Mouse (Mus musculus): Measurements from ENCODE around the gene Usf2. TPM values are rescaled to one million over a fixed set of nuclear protein-coding genes. Genes with fewer than 3 reads are reported as not detected.
"Not testable (repeated sequence)": the region's sequence is repeated elsewhere in the genome, so short reads cannot be mapped to it uniquely, and the experiment has no call there.

Usf2 gene
- total and polyA plus RNA-seq, 3 experiments: 42.0 to 103 (median 47.0) TPM

DNA sequence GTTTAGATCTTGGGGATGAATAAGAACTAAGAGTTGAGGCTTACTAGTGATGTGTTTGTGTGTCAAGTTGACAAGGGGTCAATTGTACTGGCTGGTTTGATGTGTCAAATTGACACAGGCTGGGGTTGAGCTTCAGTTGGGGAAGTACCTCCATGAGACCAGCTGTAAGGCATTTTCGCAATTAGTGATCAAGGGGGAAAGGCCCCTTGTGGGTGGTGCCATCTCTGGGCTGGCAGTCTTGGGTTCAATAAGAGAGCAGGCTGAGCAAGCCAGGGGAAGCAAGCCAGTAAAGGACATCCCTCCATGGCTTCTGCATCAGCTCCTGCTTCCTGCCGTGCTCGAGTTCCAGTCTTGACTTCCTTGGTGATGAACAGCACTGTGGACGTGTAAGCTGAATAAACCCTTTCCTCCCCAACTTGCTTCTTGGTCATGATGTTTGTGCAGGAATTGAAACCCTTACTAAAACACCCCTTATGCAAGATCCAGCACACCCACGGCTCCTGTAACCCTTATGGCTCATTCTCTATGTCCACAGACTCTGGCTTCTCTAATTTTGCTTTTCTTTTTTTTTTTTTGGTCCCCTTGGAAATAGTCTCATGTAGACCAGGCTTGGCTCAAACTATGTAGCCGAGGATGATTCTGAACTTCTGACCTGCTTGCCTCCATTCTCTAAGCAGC, 21.0 kb downstream of the Usf2 start:
- H3K79me2 ChIP-seq (replicated peaks; ENCODE audit: control insufficient read depth, extremely low read depth, insufficient read depth, poor library complexity, severe bottlenecking); H3K27me3 ChIP-seq (replicated peaks); H3K36me3 ChIP-seq (replicated peaks in 1 of 2; ENCODE audit: control insufficient read depth in 1 of 2, insufficient read depth in 1 of 2, low read length in 1 of 2); in situ Hi-C loops (cut with MboI; ENCODE audit: low pct_ligation_motif_present, low pct_unique_long_range_greater_than_20kb, low sequenced_read_pairs); dilution Hi-C loops (cut with MboI; ENCODE audit: extremely low pct_ligation_motif_present, extremely low pct_unique_long_range_greater_than_20kb, low sequenced_read_pairs); H3K27ac ChIP-seq (ENCODE audit: insufficient read depth, low read depth); H3K9me3 ChIP-seq (replicated peaks; ENCODE audit: low read length): not testable (repeated sequence)
- peak; percentile 77 for DNase-seq (ENCODE audit: extremely low read depth)
- Histone ChIP-seq H3K4me2 (ENCODE audit: insufficient read depth, low read depth, poor library complexity, severe bottlenecking) (peak overlapping the region; percentile 88), H3K4me1 (ENCODE audit: control insufficient read depth in 1 of 2, insufficient read depth in 2 of 2) (peaks cover 11 to 17% of the 10 kb centered on the region in 2 experiments), H3K4me3 (replicated peaks in 1 of 3; ENCODE audit: low read depth in 2 of 3, low read length in 2 of 3, poor library complexity in 1 of 3) (peak overlapping the region; percentile 26 to 46 (median 41)), H3K9ac (ENCODE audit: insufficient read depth, low read depth) (peak overlapping the region; percentile 42; the same call in 1 of the 2 replicates)
- TF ChIP-seq EP300 (IDR thresholded peaks at IDR 0.05; ENCODE audit: low read length): peak; percentile 52; the same call in 1 of the 2 replicates
- peak; percentile 61 for TF ChIP-seq ETS1 (conservative IDR thresholded peaks at IDR 0.05; ENCODE audit: low read depth, low read length)
- TF ChIP-seq TCF12 (IDR thresholded peaks at IDR 0.05; ENCODE audit: low read depth, low read length): peak; percentile 57; the same call in 1 of the 2 replicates
- TF ChIP-seq TBP (conservative IDR thresholded peaks at IDR 0.05; ENCODE audit: low read depth, low read length): 0 out of 2 replicates have a peak, but pooled peaks have one; percentile 39

DNA sequence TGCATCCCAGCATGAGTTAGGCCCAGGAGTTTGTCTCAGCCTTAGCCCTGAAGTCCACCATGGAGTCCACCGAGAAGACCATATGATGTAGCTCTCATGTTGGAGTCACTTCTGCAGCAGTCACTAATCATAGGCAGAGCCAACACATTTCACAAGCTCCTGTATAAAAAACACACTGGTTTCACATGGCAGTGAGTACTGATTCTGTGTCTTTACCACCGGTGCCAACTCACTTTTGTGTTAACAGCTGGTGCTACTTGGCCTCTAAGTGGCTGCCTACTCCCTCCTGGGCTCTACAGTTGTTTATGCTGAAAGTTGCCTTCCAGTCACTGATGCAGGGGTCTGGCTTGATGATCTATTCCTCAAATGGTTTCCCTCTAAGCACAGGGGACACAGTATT, 32.0 kb downstream of the Usf2 start, which contains the start of gene Hamp2:
Hamp2 (minus strand) TSS at position 101 of the 400 bp plus-strand sequence.
- H3K27me3 ChIP-seq (replicated peaks); H3K27ac ChIP-seq (ENCODE audit: insufficient read depth, low read depth); H3K79me2 ChIP-seq (replicated peaks; ENCODE audit: control insufficient read depth, extremely low read depth, insufficient read depth, poor library complexity, severe bottlenecking); H3K4me3 ChIP-seq (replicated peaks in 1 of 3; ENCODE audit: low read depth in 2 of 3, low read length in 2 of 3, poor library complexity in 1 of 3); H3K9ac ChIP-seq (ENCODE audit: insufficient read depth, low read depth); H3K9me3 ChIP-seq (replicated peaks; ENCODE audit: low read length); H3K36me3 ChIP-seq (replicated peaks in 1 of 2; ENCODE audit: control insufficient read depth in 1 of 2, insufficient read depth in 1 of 2, low read length in 1 of 2); H3K4me2 ChIP-seq (ENCODE audit: insufficient read depth, low read depth, poor library complexity, severe bottlenecking); DNase-seq (ENCODE audit: extremely low read depth); dilution Hi-C loops (cut with MboI; ENCODE audit: extremely low pct_ligation_motif_present, extremely low pct_unique_long_range_greater_than_20kb, low sequenced_read_pairs); in situ Hi-C loops (cut with MboI; ENCODE audit: low pct_ligation_motif_present, low pct_unique_long_range_greater_than_20kb, low sequenced_read_pairs): not testable (repeated sequence)
- peaks cover 0 to 10% of the 10 kb centered on the region in 2 experiments; a peak in 2 of 4 replicates for H3K4me1 ChIP-seq (ENCODE audit: control insufficient read depth in 1 of 2, insufficient read depth in 2 of 2)

DNA sequence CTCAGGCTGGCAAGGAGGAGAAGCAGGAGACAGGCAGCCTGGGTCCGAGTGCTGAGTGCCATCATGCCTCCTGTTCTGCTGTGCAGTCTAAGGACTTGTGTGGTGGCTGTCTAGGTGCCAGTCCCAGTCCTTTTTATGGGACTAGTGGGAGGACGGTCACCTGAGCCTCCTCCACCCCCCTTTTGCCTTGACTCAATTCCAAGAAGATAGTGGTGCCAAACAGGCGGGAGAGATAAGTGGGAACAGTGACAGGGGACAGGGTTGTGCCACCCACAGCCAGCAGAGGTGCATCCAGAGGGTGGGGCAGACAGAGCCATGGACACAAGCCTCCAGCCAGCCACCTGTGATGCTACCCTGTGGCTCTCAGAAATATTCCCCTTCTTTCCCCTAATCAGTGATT, 32.5 kb downstream of the Usf2 start:
- Histone ChIP-seq H3K9me3 (replicated peaks; ENCODE audit: low read length) (no peaks in the 10 kb centered on the region), H3K4me3 (replicated peaks in 1 of 3; ENCODE audit: low read depth in 2 of 3, low read length in 2 of 3, poor library complexity in 1 of 3) (no peak overlapping the region), H3K4me1 (ENCODE audit: control insufficient read depth in 1 of 2, insufficient read depth in 2 of 2) (peaks cover 0 to 10% of the 10 kb centered on the region in 2 experiments; a peak in 2 of 4 replicates), H3K36me3 (replicated peaks in 1 of 2; ENCODE audit: control insufficient read depth in 1 of 2, insufficient read depth in 1 of 2, low read length in 1 of 2) (no peaks in the 10 kb centered on the region), H3K79me2 (replicated peaks; ENCODE audit: control insufficient read depth, extremely low read depth, insufficient read depth, poor library complexity, severe bottlenecking) (no peaks in the 10 kb centered on the region), H3K27ac (ENCODE audit: insufficient read depth, low read depth) (no peak overlapping the region), H3K4me2 (ENCODE audit: insufficient read depth, low read depth, poor library complexity, severe bottlenecking) (no peak overlapping the region), H3K9ac (ENCODE audit: insufficient read depth, low read depth) (no peak overlapping the region), H3K27me3 (replicated peaks) (no peaks in the 10 kb centered on the region)
- no peak for TF ChIP-seq GABPA (IDR thresholded peaks at IDR 0.05; ENCODE audit: insufficient replicate concordance, low read depth, low read length)
- no peak for TF ChIP-seq RAD21 (IDR thresholded peaks at IDR 0.05; ENCODE audit: low read depth, low read length)
- no peak for TF ChIP-seq IRF4 (IDR thresholded peaks at IDR 0.05; ENCODE audit: low read depth, low read length)
- no peak for TF ChIP-seq ZC3H11A (IDR thresholded peaks at IDR 0.05; ENCODE audit: low read depth, low read length)
- TF ChIP-seq ETS1 (conservative IDR thresholded peaks at IDR 0.05; ENCODE audit: low read depth, low read length): no peak
- no peak for TF ChIP-seq ZKSCAN1 (IDR thresholded peaks at IDR 0.05; ENCODE audit: borderline replicate concordance, low read depth, low read length)
- TF ChIP-seq E2F4 (IDR thresholded peaks at IDR 0.05; ENCODE audit: insufficient replicate concordance, low read depth, low read length): no peak
- TF ChIP-seq UBTF (IDR thresholded peaks at IDR 0.05; ENCODE audit: low read depth, low read length): no peak
- no peak for TF ChIP-seq POLR2AphosphoS2 (IDR thresholded peaks at IDR 0.05; ENCODE audit: low read depth, low read length)
- no peak for TF ChIP-seq MYC (IDR thresholded peaks at IDR 0.05; ENCODE audit: low read depth, low read length)
- in situ Hi-C loops (cut with MboI; ENCODE audit: low pct_ligation_motif_present, low pct_unique_long_range_greater_than_20kb, low sequenced_read_pairs) (no loop called here), dilution Hi-C loops (cut with MboI; ENCODE audit: extremely low pct_ligation_motif_present, extremely low pct_unique_long_range_greater_than_20kb, low sequenced_read_pairs) (no loop called here)
- no peak for DNase-seq (ENCODE audit: extremely low read depth)

DNA sequence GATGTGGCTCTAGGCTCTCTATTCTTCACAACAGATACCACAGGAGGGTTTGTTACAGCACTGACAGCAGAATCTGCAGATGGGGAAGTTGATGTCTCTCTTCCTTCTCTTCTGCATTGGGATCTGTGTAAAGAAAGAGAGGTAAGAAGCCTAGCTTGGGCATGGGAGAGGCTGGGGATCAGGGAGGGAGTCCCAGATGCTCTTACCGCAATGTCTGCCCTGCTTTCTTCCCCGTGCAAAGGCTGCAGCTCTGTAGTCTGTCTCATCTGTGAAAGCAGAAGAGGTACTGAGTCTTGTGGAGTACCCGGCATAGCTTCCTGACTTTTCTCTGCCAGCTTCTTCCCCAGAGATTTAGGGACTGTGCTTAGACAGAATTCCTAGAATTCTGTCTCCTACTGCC, 34.1 kb downstream of the Usf2 start:
- DNase-seq (ENCODE audit: extremely low read depth); H3K4me3 ChIP-seq (replicated peaks in 1 of 3; ENCODE audit: low read depth in 2 of 3, low read length in 2 of 3, poor library complexity in 1 of 3); H3K27ac ChIP-seq (ENCODE audit: insufficient read depth, low read depth); in situ Hi-C loops (cut with MboI; ENCODE audit: low pct_ligation_motif_present, low pct_unique_long_range_greater_than_20kb, low sequenced_read_pairs); H3K4me2 ChIP-seq (ENCODE audit: insufficient read depth, low read depth, poor library complexity, severe bottlenecking); dilution Hi-C loops (cut with MboI; ENCODE audit: extremely low pct_ligation_motif_present, extremely low pct_unique_long_range_greater_than_20kb, low sequenced_read_pairs); H3K36me3 ChIP-seq (replicated peaks in 1 of 2; ENCODE audit: control insufficient read depth in 1 of 2, insufficient read depth in 1 of 2, low read length in 1 of 2); H3K9ac ChIP-seq (ENCODE audit: insufficient read depth, low read depth); H3K79me2 ChIP-seq (replicated peaks; ENCODE audit: control insufficient read depth, extremely low read depth, insufficient read depth, poor library complexity, severe bottlenecking); H3K27me3 ChIP-seq (replicated peaks); H3K9me3 ChIP-seq (replicated peaks; ENCODE audit: low read length): not testable (repeated sequence)
- peaks cover 0 to 12% of the 10 kb centered on the region in 2 experiments; a peak in 2 of 4 replicates for H3K4me1 ChIP-seq (ENCODE audit: control insufficient read depth in 1 of 2, insufficient read depth in 2 of 2)

Measured in CH12.LX (cell line).